Mouse (Mus musculus): Measurements from ENCODE around the gene Birc7.

The Birc7 gene

GRCm38 (mm10) chr2:180928723-180929122 is at the start of gene Birc7:
Gene Birc7 (plus strand): TSS chr2:180929023.
- no peak for DNase-seq (ENCODE audit: low spot score)

GRCm38 (mm10) chr2:180879365-180880067 is 49.3 kb upstream of the Birc7 start:
- no peak for DNase-seq (ENCODE audit: low spot score)

- no peak for DNase-seq (ENCODE audit: low spot score)
Measured at GRCm38 (mm10) chr2:180881281-180881680, 47.5 kb upstream of the Birc7 start.

- DNase-seq (ENCODE audit: low spot score), result no peak
Measured at GRCm38 (mm10) chr2:180885270-180885669, 43.6 kb upstream of the Birc7 start.

GRCm38 (mm10) chr2:180889271-180889920 is 39.4 kb upstream of the Birc7 start:
- no peak for DNase-seq (ENCODE audit: low spot score)

GRCm38 (mm10) chr2:180889921-180890280 is 38.9 kb upstream of the Birc7 start:
- no peak for DNase-seq (ENCODE audit: low spot score)

- DNase-seq (ENCODE audit: low spot score), result no peak
Measured at GRCm38 (mm10) chr2:180890422-180891074, 38.3 kb upstream of the Birc7 start.

GRCm38 (mm10) chr2:180891075-180891834 is 37.6 kb upstream of the Birc7 start:
- no peak for DNase-seq (ENCODE audit: low spot score)

- DNase-seq (ENCODE audit: low spot score), result no peak
Measured at GRCm38 (mm10) chr2:180891835-180892323, 36.9 kb upstream of the Birc7 start.

- DNase-seq (ENCODE audit: low spot score), result no peak
Measured at GRCm38 (mm10) chr2:180892841-180893521, 35.8 kb upstream of the Birc7 start.

- no peak for DNase-seq (ENCODE audit: low spot score)
Measured at GRCm38 (mm10) chr2:180893537-180894028, 35.2 kb upstream of the Birc7 start.

- no peak for DNase-seq (ENCODE audit: low spot score)
Measured at GRCm38 (mm10) chr2:180894029-180894623, 34.7 kb upstream of the Birc7 start.

GRCm38 (mm10) chr2:180894734-180895133 is 34.1 kb upstream of the Birc7 start:
- no peak for DNase-seq (ENCODE audit: low spot score)

- DNase-seq (ENCODE audit: low spot score), result no peak
Measured at GRCm38 (mm10) chr2:180895321-180895720, 33.5 kb upstream of the Birc7 start.

- no peak for DNase-seq (ENCODE audit: low spot score)
Measured at GRCm38 (mm10) chr2:180895837-180896525, 32.8 kb upstream of the Birc7 start.

- DNase-seq (ENCODE audit: low spot score), result no peak
Measured at GRCm38 (mm10) chr2:180896819-180897625, 31.8 kb upstream of the Birc7 start.

GRCm38 (mm10) chr2:180897857-180898256 is 31.0 kb upstream of the Birc7 start:
- no peak for DNase-seq (ENCODE audit: low spot score)

- DNase-seq (ENCODE audit: low spot score), result no peak
Measured at GRCm38 (mm10) chr2:180902086-180902485, 26.7 kb upstream of the Birc7 start.

GRCm38 (mm10) chr2:180904435-180905208 is 24.2 kb upstream of the Birc7 start:
- DNase-seq (ENCODE audit: low spot score), result no peak
